Mouse (Mus musculus) E14TG2a.4 (cell line): ENCODE measurements at regions not wholly inside any gene's neighbourhood (a gene's known extent, or its start where the extent isn't known, plus 50 kb on each side); places are given as distances from the start of the nearest gene placed in this dataset.

ENCODE experiments used
- CTCF ChIP-seq: conservative IDR thresholded peaks from 2 replicates; pipeline ENCODE4 v1.5.1; 2014; ENCODE audit warnings: low read length
- NANOG ChIP-seq: IDR thresholded peaks from 2 replicates; pipeline ENCODE4 v1.6.1; 2014; ENCODE audit warnings: borderline replicate concordance, low read length, mixed read lengths
- POU5F1 ChIP-seq: IDR thresholded peaks from 2 replicates; pipeline ENCODE4 v1.6.1; 2014; ENCODE audit warnings: low read length, borderline replicate concordance

DNA sequence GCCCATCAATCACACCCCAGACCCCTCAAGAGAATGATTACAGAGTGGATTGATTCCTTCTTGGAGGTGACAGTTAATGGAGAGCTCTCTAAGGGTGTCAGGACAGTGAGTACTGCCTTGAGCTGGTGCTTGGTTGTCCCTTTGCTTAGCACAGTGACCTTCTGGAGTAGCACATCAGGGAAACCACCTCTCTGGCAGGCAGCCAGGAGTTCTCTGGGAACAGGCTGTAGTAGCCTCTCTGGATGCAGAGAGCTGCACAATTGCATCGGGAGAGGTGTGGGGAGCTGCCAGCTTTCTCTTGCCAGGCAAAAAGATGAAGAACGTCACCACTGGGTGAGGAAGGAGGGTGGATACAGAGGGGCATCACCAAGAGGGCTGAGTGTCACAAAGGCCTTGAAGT is 84.0 kb upstream of the Max start:
- TF ChIP-seq CTCF (no peak), NANOG (no peak), POU5F1 (no peak)
